Mouse (Mus musculus): ENCODE measurements around the gene Zfp292. TPM values are rescaled to one million over a fixed set of nuclear protein-coding genes. Genes with fewer than 3 reads are reported as not detected.

Gene Zfp292
- polyA plus RNA-seq, 1 experiment = 1.8 TPM

DNA sequence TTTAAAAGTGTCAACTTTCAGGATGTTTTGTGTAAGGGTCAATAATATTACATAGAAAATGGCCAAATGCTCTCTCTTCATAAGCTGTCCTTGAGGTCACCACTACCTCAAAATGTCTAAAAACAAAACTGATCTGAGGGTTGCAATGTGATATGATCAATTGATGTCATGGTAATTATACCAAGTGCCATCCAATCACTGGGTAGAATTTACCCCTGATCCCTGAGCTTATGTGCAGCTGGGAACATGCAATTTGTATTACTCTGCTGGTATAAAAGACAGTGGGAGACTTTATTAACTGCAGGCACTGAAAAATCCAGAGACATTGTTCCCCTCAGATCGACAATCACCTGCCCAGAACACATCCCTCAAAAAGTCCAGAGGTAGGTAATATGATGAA, 10.7 kb upstream of the Zfp292 start, which contains the start of gene Cga:
Gene Cga (plus strand): TSS at position 301 of the 400 bp plus-strand sequence.
- H3K4me3 ChIP-seq = no peak within 1 kb of the TSS
- H3K27me3 ChIP-seq (ENCODE audit: control insufficient read depth, insufficient read depth, insufficient read length) = no peaks in the 10 kb centered on the region
- H3K79me2 ChIP-seq (ENCODE audit: control insufficient read depth, insufficient read depth) = no peaks in the 10 kb centered on the region
- no peak within 1 kb of the TSS for H3K4me2 ChIP-seq (ENCODE audit: low read depth)
- no peaks in the 10 kb centered on the region for H3K36me3 ChIP-seq (ENCODE audit: control insufficient read depth, insufficient read depth)
- no peak for TF ChIP-seq SRF (IDR thresholded peaks at IDR 0.05; ENCODE audit: control insufficient read depth, insufficient read length, low read depth)
- H3ac ChIP-seq (ENCODE audit: control insufficient read depth, insufficient read length) = no peak within 1 kb of the TSS

DNA sequence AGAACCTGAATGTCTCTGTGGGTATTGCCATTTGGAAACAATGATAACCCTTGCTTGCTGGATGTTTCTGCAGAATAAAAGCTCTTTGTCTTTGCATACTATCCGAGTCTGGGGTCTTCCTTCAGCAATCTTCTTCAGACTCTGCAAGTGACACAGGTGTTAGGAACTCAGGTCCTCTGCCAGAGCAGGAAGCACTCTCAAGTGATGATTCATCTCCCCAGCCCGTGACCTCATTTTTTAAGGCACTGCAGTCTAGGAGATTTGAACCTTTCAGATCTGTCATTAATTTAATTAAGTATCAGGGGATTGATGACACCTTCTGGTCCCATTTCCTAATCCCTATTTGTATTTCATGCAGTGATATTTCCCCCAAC, 7.0 kb upstream of the Zfp292 start:
- Histone ChIP-seq H3K27me3 (ENCODE audit: control insufficient read depth, insufficient read depth, insufficient read length) (no peaks in the 10 kb centered on the region), H3K36me3 (ENCODE audit: control insufficient read depth, insufficient read depth) (no peaks in the 10 kb centered on the region), H3K79me2 (ENCODE audit: control insufficient read depth, insufficient read depth) (no peaks in the 10 kb centered on the region), H3K4me3 (no peak overlapping the region), H3K4me2 (ENCODE audit: low read depth) (no peak overlapping the region), H3ac (ENCODE audit: control insufficient read depth, insufficient read length) (no peak overlapping the region)
- TF ChIP-seq MAX (IDR thresholded peaks at IDR 0.05; ENCODE audit: low read depth) (no peak), E2F4 (IDR thresholded peaks at IDR 0.05; ENCODE audit: insufficient read depth) (no peak), MYOG (IDR thresholded peaks at IDR 0.05; ENCODE audit: control insufficient read depth in 1 of 3, insufficient read depth in 1 of 3, insufficient read length in 2 of 3, low read depth in 2 of 3) (no peak), REST (IDR thresholded peaks at IDR 0.05; ENCODE audit: insufficient read depth, insufficient read length) (no peak), CEBPB (IDR thresholded peaks at IDR 0.05; ENCODE audit: insufficient read depth, poor library complexity, severe bottlenecking) (no peak), SRF (IDR thresholded peaks at IDR 0.05; ENCODE audit: control insufficient read depth, insufficient read length, low read depth) (no peak), POLR2AphosphoS2 (IDR thresholded peaks at IDR 0.05; ENCODE audit: insufficient read length, low read depth) (no peak)

DNA sequence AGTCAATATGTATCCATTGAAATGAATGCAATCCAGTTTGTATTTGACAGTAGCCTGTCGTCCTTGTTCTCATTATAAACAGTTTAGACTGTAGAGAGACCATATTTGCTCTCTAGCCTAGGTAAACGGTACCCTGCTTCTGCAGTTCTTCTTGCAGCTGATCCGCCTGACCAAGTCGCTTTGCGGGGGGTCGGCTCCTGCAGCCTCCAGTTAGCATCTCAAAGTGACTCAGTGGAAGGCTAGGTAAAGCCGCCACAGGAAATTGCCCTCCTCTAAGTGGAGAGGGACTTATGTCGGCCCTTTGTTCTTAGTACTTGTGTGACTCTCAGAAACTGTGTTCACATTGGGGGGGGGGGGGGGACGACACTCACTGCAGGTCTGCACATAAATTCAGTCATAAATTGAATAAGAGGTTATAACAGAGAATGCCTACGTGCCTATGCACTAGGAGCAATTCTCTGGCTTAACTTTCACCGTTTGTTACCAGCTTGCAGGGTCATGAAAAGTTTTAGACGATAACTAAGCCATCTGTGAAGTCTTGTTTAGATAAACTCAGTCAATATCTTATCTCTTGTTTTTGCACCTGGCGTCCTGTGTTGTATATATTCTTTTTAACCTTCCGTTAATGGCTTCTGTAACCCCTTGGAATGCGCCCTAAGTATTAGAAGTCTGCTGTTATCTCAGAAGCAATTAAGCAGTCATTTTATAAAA, 6.5 kb upstream of the Zfp292 start:
- no peak overlapping the region for H3K4me2 ChIP-seq (ENCODE audit: low read depth)
- no peaks in the 10 kb centered on the region for H3K27me3 ChIP-seq (ENCODE audit: control insufficient read depth, insufficient read depth, insufficient read length)
- H3K79me2 ChIP-seq (ENCODE audit: control insufficient read depth, insufficient read depth) = no peaks in the 10 kb centered on the region
- H3K4me3 ChIP-seq = no peak overlapping the region
- TF ChIP-seq REST (IDR thresholded peaks at IDR 0.05; ENCODE audit: insufficient read depth, insufficient read length) (no peak), MAX (IDR thresholded peaks at IDR 0.05; ENCODE audit: low read depth) (no peak), USF1 (IDR thresholded peaks at IDR 0.05; ENCODE audit: low read depth) (no peak), MYOG (IDR thresholded peaks at IDR 0.05; ENCODE audit: control insufficient read depth in 1 of 3, insufficient read depth in 1 of 3, insufficient read length in 2 of 3, low read depth in 2 of 3) (no peak), TCF3 (IDR thresholded peaks at IDR 0.05; ENCODE audit: insufficient read length, low read depth) (no peak), TCF12 (IDR thresholded peaks at IDR 0.05; ENCODE audit: insufficient read depth, poor library complexity, severe bottlenecking) (no peak), MYOD1 (IDR thresholded peaks at IDR 0.05; ENCODE audit: control insufficient read depth in 1 of 3, insufficient read length in 2 of 3, low read depth in 2 of 3) (no peak), CEBPB (IDR thresholded peaks at IDR 0.05; ENCODE audit: insufficient read depth, poor library complexity, severe bottlenecking) (no peak), E2F4 (IDR thresholded peaks at IDR 0.05; ENCODE audit: insufficient read depth) (no peak), POLR2AphosphoS2 (IDR thresholded peaks at IDR 0.05; ENCODE audit: insufficient read length, low read depth) (no peak)
- H3K36me3 ChIP-seq (ENCODE audit: control insufficient read depth, insufficient read depth) = no peaks in the 10 kb centered on the region
- H3ac ChIP-seq (ENCODE audit: control insufficient read depth, insufficient read length) = no peak overlapping the region

DNA sequence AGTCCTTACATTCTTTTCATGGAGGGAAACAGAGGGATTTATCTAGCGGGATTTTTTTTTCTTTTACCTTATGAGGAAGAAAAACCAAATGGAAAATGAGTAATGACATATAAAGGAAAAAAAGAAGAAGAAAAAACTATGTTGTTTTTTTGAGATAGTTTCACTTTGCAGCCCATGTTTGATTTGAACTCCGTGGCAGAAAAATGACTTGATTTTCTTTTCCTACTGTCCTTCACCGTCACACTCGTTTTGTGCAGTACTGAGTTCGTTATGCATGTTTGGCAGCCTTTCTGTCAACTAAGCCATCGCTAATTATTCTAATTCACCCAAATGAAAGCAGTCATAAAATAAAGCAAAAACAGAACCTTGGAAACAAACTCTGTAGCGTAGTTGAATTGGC, 4.5 kb upstream of the Zfp292 start:
- H3K27me3 ChIP-seq (ENCODE audit: control insufficient read depth, insufficient read depth, insufficient read length) = no peaks in the 10 kb centered on the region
- no peaks in the 10 kb centered on the region for H3K36me3 ChIP-seq (ENCODE audit: control insufficient read depth, insufficient read depth)
- peaks cover 10% of the 10 kb centered on the region for H3K79me2 ChIP-seq (ENCODE audit: control insufficient read depth, insufficient read depth)
- peak overlapping the region; percentile 37 for H3K4me3 ChIP-seq
- peak overlapping the region; percentile 92 for H3ac ChIP-seq (ENCODE audit: control insufficient read depth, insufficient read length)
- peak overlapping the region; percentile 89 for H3K4me2 ChIP-seq (ENCODE audit: low read depth)
- no peak for TF ChIP-seq SRF (IDR thresholded peaks at IDR 0.05; ENCODE audit: control insufficient read depth, insufficient read length, low read depth)
- no peak for TF ChIP-seq E2F4 (IDR thresholded peaks at IDR 0.05; ENCODE audit: insufficient read depth)

DNA sequence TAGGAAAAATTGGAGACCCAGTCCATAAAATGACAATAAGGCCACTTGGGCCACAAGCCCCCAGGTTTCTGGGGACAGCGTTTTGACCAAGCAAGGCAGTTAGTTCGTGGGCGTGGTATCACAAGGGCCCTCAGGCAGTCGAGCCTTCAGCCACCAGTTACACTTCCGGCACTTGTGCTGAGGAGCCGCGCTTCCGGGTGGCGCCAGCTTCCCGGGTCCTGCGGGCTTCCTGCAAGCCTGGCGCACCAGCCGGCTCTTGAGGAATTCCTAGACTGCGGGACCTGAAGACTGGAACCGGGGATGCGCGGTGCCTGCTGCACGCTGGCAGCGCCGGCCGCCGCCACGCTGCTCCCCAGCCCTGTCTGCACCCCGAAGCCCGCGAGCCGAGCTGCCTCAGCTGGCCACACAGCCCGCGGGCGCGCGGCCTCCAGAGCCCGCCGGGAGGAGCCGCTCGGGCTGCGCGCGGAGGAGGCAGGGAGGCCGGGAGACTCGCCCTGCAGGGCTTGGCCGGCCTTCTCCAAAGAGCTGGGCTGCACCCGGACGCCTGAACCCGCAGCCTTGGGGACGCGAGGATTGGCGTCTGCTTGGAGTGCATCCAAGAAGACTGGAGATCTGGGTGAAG, 3.8 kb upstream of the Zfp292 start:
- H3K4me3 ChIP-seq = peak overlapping the region; percentile 37
- H3K79me2 ChIP-seq (ENCODE audit: control insufficient read depth, insufficient read depth) = peaks cover 16% of the 10 kb centered on the region
- TF ChIP-seq TCF12 (IDR thresholded peaks at IDR 0.05; ENCODE audit: insufficient read depth, poor library complexity, severe bottlenecking) (no peak), POLR2AphosphoS2 (IDR thresholded peaks at IDR 0.05; ENCODE audit: insufficient read length, low read depth) (peak; percentile 38), USF1 (IDR thresholded peaks at IDR 0.05; ENCODE audit: low read depth) (no peak), REST (IDR thresholded peaks at IDR 0.05; ENCODE audit: insufficient read depth, insufficient read length) (no peak), MYOD1 (IDR thresholded peaks at IDR 0.05; ENCODE audit: control insufficient read depth in 1 of 3, insufficient read length in 2 of 3, low read depth in 2 of 3) (no peak), TCF3 (IDR thresholded peaks at IDR 0.05; ENCODE audit: insufficient read length, low read depth) (no peak), POLR2A (IDR thresholded peaks at IDR 0.05; ENCODE audit: insufficient read length, low read depth) (peak; percentile 67), CEBPB (IDR thresholded peaks at IDR 0.05; ENCODE audit: insufficient read depth, poor library complexity, severe bottlenecking) (no peak), SRF (IDR thresholded peaks at IDR 0.05; ENCODE audit: control insufficient read depth, insufficient read length, low read depth) (no peak), E2F4 (IDR thresholded peaks at IDR 0.05; ENCODE audit: insufficient read depth) (no peak), MAX (IDR thresholded peaks at IDR 0.05; ENCODE audit: low read depth) (no peak), MYOG (IDR thresholded peaks at IDR 0.05; ENCODE audit: control insufficient read depth in 1 of 3, insufficient read depth in 1 of 3, insufficient read length in 2 of 3, low read depth in 2 of 3) (no peak)
- peak overlapping the region; percentile 89 for H3K4me2 ChIP-seq (ENCODE audit: low read depth)
- H3K36me3 ChIP-seq (ENCODE audit: control insufficient read depth, insufficient read depth) = no peaks in the 10 kb centered on the region
- H3ac ChIP-seq (ENCODE audit: control insufficient read depth, insufficient read length) = peak overlapping the region; percentile 92
- no peaks in the 10 kb centered on the region for H3K27me3 ChIP-seq (ENCODE audit: control insufficient read depth, insufficient read depth, insufficient read length)
